Mouse (Mus musculus) ES-E14 (cell line): Measurements from ENCODE around the gene Efl1.

ENCODE experiments used
- CHD2 ChIP-seq: IDR thresholded peaks from 2 replicates; pipeline ENCODE4 v1.6.1; 2014; ENCODE audit warnings: mild to moderate bottlenecking, low read depth, low read length, inconsistent platforms
- HCFC1 ChIP-seq: IDR thresholded peaks from 2 replicates; pipeline ENCODE4 v1.6.1; 2012; ENCODE audit warnings: low read length, inconsistent platforms, borderline replicate concordance; ENCODE audit not compliant: insufficient read depth
- MAFK ChIP-seq: IDR thresholded peaks from 2 replicates; pipeline ENCODE4 v1.6.1; 2014; ENCODE audit warnings: mild to moderate bottlenecking, low read depth, low read length, inconsistent platforms; ENCODE audit not compliant: insufficient read depth
- ZC3H11A ChIP-seq: IDR thresholded peaks from 2 replicates; pipeline ENCODE4 v1.6.1; 2012; ENCODE audit warnings: low read depth, mild to moderate bottlenecking, inconsistent platforms, low read length, borderline replicate concordance
- ZNF384 ChIP-seq: IDR thresholded peaks from 2 replicates; pipeline ENCODE4 v1.6.1; 2012; ENCODE audit warnings: low read depth, low read length, inconsistent platforms

GRCm38 (mm10) chr7:82720501-82720900 is 72.1 kb downstream of the Efl1 start:
- no peak for TF ChIP-seq ZC3H11A
- TF ChIP-seq CHD2 = no peak
- no peak for TF ChIP-seq MAFK
- no peak for TF ChIP-seq HCFC1
- no peak for TF ChIP-seq ZNF384
